Mouse (Mus musculus): Measurements from ENCODE around the gene Olfr1449. TPM values are rescaled to one million over a fixed set of nuclear protein-coding genes. Genes with fewer than 3 reads are reported as not detected.

The Olfr1449 gene
- polyA plus RNA-seq (2017; shearing (Covaris generic)), result not detected

DNA sequence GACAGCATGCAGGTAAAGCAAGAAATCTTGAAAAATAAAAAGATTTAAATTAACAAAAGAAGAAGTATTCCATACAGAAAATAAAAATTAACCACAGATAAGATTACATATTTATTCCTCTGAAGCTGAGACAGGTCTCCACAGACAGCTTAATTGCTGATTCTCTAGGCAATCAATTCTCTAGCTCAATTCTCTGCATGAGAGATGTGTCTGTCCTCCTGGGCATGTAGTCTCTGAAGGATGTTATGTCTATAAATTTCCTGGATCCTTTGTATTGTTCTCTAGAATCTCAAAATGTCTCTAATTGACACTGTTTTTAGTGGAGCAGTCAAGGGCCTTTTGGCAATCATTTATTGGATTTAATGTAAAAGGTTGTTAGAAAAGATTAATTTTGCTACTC lies at the start of gene Olfr1449:
TSS of gene Olfr1449 (plus strand) at position 301 of the 400 bp plus-strand sequence.

DNA sequence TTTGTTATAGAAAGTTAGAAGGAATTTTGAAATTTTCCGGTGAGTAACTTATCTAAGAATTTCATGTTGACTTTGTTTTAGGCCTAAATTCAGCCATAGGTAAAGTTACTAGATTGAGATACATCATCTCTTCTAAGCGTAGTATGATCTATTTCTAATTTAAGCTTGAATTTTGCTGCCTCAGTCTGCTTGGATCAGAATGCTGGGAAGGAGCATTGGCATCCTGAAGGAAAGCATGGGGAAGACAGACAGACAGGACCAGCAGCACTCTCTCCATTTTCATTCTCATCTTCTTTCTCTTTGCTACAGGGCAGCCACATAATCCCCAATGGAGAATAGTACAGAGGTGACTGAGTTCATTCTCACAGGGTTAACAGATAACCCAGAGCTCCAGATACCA lies 47.1 kb upstream of the Olfr1449 start, which contains the start of gene Olfr1445:
TSS of gene Olfr1445 (plus strand) at position 301 of the 400 bp plus-strand sequence.

DNA sequence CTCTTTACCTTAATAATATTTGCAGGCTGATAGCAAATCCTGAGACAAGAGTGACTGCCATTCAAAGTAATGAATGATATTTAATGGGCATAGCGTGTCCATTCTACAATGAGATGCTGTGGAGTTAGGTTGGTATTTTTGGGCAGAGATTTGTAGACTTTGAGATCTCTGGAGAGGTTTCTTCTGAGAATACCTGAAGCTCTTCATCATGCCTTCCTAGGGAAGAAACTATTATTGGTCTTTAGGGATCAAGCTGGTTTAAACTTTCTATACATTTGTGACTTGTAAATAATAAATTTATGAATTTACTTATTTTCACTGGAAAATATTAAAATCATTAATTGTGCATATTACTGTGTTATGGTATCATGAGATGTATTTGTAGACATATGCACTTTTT lies 37.2 kb upstream of the Olfr1449 start, which contains the start of gene Olfr1446:
TSS of gene Olfr1446 (minus strand) at position 101 of the 400 bp plus-strand sequence.

GRCm38 (mm10) chr19:12903643-12904042 lies 27.0 kb upstream of the Olfr1449 start, which contains the start of gene Olfr1447:
Gene Olfr1447, minus strand, starts transcription at chr19:12903743.

GRCm38 (mm10) chr19:12924319-12924718 lies 6.3 kb upstream of the Olfr1449 start, which contains the start of gene Olfr1448:
Gene Olfr1448, minus strand, starts transcription at chr19:12924419.

DNA sequence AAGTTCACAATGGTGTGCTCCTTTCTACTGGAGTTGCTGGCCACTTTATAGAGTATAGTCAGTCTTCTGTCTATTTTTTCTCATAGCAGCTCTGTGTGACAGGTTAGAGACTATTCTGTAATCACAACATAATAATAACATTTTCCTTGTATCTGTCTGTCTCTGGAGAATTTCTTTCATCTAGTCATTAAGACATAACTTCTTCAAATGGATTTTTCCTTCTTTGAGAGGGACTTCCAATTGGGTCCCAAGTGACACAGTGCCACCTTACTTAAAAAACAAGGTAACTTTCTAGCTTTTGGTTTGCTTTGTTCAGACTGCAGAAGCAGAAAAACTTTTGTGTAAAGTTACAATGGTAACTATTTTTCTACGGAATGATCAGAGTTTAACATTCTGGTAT lies 19.3 kb downstream of the Olfr1449 start, which contains the start of gene Olfr1450:
TSS of gene Olfr1450 (plus strand) at position 301 of the 400 bp plus-strand sequence.

Other genes with a start within 250 kb of the Olfr1449 start
- not detected for gene Keg1, start 235.1 kb upstream of the Olfr1449 start, polyA plus RNA-seq (2017; shearing (Covaris generic))
- gene Cntf, start 165.2 kb upstream of the Olfr1449 start, polyA plus RNA-seq (2017; shearing (Covaris generic)), result 0.35 TPM
- 20.9 TPM for gene Zfp91, start 134.7 kb upstream of the Olfr1449 start, polyA plus RNA-seq (2017; shearing (Covaris generic))
- 66.7 TPM for gene Lpxn, start 134.6 kb upstream of the Olfr1449 start, polyA plus RNA-seq (2017; shearing (Covaris generic))
- not detected for gene Gm5244, start 84.2 kb upstream of the Olfr1449 start, polyA plus RNA-seq (2017; shearing (Covaris generic))
- 0.31 TPM for gene Olfr1444, start 73.6 kb upstream of the Olfr1449 start, polyA plus RNA-seq (2017; shearing (Covaris generic))
- not detected for gene Olfr1445, start 47.0 kb upstream of the Olfr1449 start, polyA plus RNA-seq (2017; shearing (Covaris generic))
- 0.34 TPM for gene Olfr1446, start 37.3 kb upstream of the Olfr1449 start, polyA plus RNA-seq (2017; shearing (Covaris generic))
- not detected for gene Olfr1447, start 27.1 kb upstream of the Olfr1449 start, polyA plus RNA-seq (2017; shearing (Covaris generic))
- gene Olfr1448, start 6.4 kb upstream of the Olfr1449 start, polyA plus RNA-seq (2017; shearing (Covaris generic)), result not detected
- not detected for gene Olfr1450, start 19.4 kb downstream of the Olfr1449 start, polyA plus RNA-seq (2017; shearing (Covaris generic))
- 0.20 TPM for gene Olfr1451, start 64.2 kb downstream of the Olfr1449 start, polyA plus RNA-seq (2017; shearing (Covaris generic))
- not detected for gene Olfr1453, start 97.5 kb downstream of the Olfr1449 start, polyA plus RNA-seq (2017; shearing (Covaris generic))
- not detected for gene Olfr1454, start 129.8 kb downstream of the Olfr1449 start, polyA plus RNA-seq (2017; shearing (Covaris generic))
- gene Olfr1457, start 167.1 kb downstream of the Olfr1449 start, polyA plus RNA-seq (2017; shearing (Covaris generic)), result not detected
- gene Olfr1458, start 175.9 kb downstream of the Olfr1449 start, polyA plus RNA-seq (2017; shearing (Covaris generic)), result not detected
- not detected for gene Olfr1459, start 218.7 kb downstream of the Olfr1449 start, polyA plus RNA-seq (2017; shearing (Covaris generic))
- not detected for gene Olfr1461, start 232.2 kb downstream of the Olfr1449 start, polyA plus RNA-seq (2017; shearing (Covaris generic))

All from naive thymus-derived CD4-positive, alpha-beta T cell, adult 5 months (primary cell).